Mouse (Mus musculus) midbrain, embryonic 15.5 days (tissue): ENCODE results near the gene Sbf1. TPM values are rescaled to one million over a fixed set of nuclear protein-coding genes. Genes with fewer than 3 reads are reported as not detected.
A peak's percentile ranks its signal among the peaks of the same experiment; 100 is the strongest.

Experiments used
- ATAC-seq: fragments of 200-750 bp; cut with Nextera tagmentation; replicated peaks from 2 replicates; pipeline ENCODE4 v1.8.0; 2017; ENCODE audit warnings: moderate TSS enrichment
- H3K27ac ChIP-seq: fragments of 300-500 bp; sonication (generic); 2 replicates; pipeline ENCODE4 v1.5.1; 2015; ENCODE audit warnings: mild to moderate bottlenecking, inconsistent platforms
- H3K27me3 ChIP-seq: fragments of 300-500 bp; sonication (generic); replicated peaks from 2 replicates; pipeline ENCODE4 v1.6.1; 2015; ENCODE audit warnings: inconsistent platforms
- H3K36me3 ChIP-seq: fragments of 300-500 bp; sonication (generic); replicated peaks from 2 replicates; pipeline ENCODE4 v1.6.1; 2015; ENCODE audit warnings: inconsistent platforms
- H3K4me1 ChIP-seq: fragments of 300-500 bp; sonication (generic); 2 replicates; pipeline ENCODE4 v1.6.1; 2015; ENCODE audit warnings: inconsistent platforms
- H3K4me2 ChIP-seq: fragments of 300-500 bp; sonication (generic); 2 replicates; pipeline ENCODE4 v1.6.1; 2015; ENCODE audit warnings: inconsistent platforms, mild to moderate bottlenecking, moderate library complexity
- H3K4me3 ChIP-seq: fragments of 300-500 bp; sonication (generic); 2 replicates; pipeline ENCODE4 v1.5.1; 2015; ENCODE audit warnings: mild to moderate bottlenecking, inconsistent platforms
- H3K9ac ChIP-seq: fragments of 300-500 bp; sonication (generic); 2 replicates; pipeline ENCODE4 v1.6.1; 2015; ENCODE audit warnings: mild to moderate bottlenecking, inconsistent platforms
- H3K9me3 ChIP-seq: fragments of 300-500 bp; sonication (generic); 2 replicates; pipeline ENCODE4 v1.6.1; 2016; ENCODE audit warnings: inconsistent platforms
- WGBS: fragments of 180-500 bp; shearing (Covaris S2); methylation state at CpG from one replicate; pipeline ENCODE4 v1.1.7; 2015; ENCODE audit warnings: mixed read lengths; 5-methylcytosine and 5-hydroxymethylcytosine counted together
- microRNA-seq: library from miRNA; unstranded; fragments of <30 nt; microRNA quantifications from one replicate; pipeline ENCODE4, GENCODE M21; 2016
- polyA plus RNA-seq: library from polyadenylated mRNA; unstranded; fragments of >200 nt; fragmentation: Nextera tagmentation; extraction: Ambion mirVana; gene quantifications from 2 replicates; pipeline ENCODE4 v1.2.1, GENCODE M21; 2015

The Sbf1 gene
- polyA plus RNA-seq, 1 experiment from 2014 or later = 112 TPM

DNA sequence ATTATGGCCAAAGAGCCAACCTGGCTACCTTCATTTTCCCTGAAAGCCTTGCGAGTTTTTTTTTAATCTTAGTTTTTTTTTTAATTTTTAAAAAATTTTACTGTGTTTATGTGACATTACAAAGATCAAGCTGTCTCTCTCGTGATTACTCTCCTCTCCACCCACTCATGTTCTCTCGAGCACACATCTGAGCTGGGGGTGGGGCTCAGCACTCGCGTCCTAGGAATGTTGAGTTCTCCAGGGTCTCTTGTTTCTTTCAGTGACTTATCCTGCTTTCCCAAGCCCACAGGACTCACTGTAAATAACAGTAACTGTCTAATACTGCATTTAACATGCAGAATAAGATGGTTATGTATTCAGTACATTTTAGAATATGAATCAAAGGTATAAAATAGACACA, 50.6 kb downstream of the Sbf1 start:
- WGBS = 85% methylated on average over 5 of the region's 5 CpGs
- Histone ChIP-seq H3K27me3 (no peaks in the 10 kb centered on the region), H3K9me3 (no peaks in the 10 kb centered on the region), H3K27ac (no peak overlapping the region), H3K9ac (no peak overlapping the region), H3K36me3 (peaks cover 45% of the 10 kb centered on the region), H3K4me2 (no peak overlapping the region), H3K4me3 (no peak overlapping the region), H3K4me1 (no peaks in the 10 kb centered on the region)
- no peak for ATAC-seq

DNA sequence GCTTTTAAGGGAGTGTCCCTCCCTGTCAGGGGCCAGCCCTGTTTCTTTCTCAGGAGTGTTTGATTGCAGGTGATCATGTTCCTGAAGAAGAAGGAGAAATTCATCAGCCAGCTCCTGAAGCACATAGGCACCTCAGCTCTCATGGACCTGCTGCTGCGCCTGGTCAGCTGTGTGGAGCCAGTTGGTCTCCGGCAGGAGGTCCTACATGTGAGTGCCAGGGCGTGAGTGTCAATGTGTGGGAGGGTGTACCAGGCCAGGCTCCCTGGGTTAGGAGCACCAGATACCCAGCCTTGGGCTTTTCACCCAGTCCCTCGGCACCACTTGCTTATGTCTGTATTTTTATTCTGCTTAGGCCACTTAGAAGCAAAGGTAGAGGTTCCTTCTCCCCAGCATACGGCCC, 56.1 kb downstream of the Sbf1 start:
- H3K4me2 ChIP-seq = no peak overlapping the region
- H3K9me3 ChIP-seq = no peaks in the 10 kb centered on the region
- WGBS = 98% methylated on average over 5 of the region's 5 CpGs
- H3K36me3 ChIP-seq = peaks cover 32% of the 10 kb centered on the region
- ATAC-seq = no peak
- H3K27me3 ChIP-seq = no peaks in the 10 kb centered on the region
- peaks cover 7% of the 10 kb centered on the region; the same call in 1 of the 2 replicates for H3K4me1 ChIP-seq
- no peak overlapping the region for H3K27ac ChIP-seq
- H3K9ac ChIP-seq = no peak overlapping the region
- H3K4me3 ChIP-seq = no peak overlapping the region

DNA sequence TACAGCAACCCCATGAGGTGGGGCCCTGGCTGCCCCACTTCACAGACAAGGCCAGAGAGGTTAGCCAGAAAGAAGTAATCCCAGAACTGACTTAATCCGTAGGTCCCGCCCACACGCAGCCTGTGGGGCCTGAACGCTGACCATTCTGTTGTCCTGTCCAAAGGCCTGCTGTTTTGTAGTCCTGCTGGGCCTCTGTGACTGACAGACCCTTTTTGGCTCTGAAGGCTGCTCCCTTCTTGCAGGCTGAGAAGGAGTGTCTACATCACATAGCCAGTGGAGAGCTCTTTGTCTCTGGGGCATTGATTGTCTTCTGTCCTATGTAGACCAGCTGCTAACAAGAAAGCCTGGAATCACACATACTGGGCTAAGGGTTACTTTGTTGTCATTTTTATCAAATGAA, 59.8 kb downstream of the Sbf1 start:
- H3K27ac ChIP-seq = peak overlapping the region; percentile 32; the same call in 1 of the 2 replicates

DNA sequence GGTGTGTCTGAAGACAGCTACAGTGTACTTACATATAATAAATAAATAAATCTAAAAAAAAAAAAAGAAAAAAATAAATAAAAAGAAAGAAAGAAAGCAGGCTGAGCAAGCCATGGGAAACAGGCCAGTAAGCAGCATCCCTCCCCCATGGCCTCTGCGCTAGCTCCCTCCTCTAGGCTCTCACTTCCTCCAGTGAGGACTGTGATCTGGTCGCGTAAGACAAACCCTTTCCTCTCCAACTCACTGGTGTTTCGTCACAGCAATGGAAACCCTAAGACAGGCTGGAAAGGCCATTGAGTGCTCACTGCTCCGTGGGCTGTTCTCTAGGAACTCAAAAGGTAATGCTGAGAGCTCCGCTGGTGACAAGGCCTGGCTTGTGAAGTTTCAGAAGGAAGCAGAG, 66.0 kb downstream of the Sbf1 start:
- no peak for ATAC-seq
- Histone ChIP-seq H3K4me3 (no peak overlapping the region), H3K36me3 (peaks cover 14% of the 10 kb centered on the region; the same call in 1 of the 2 replicates), H3K4me1 (no peaks in the 10 kb centered on the region), H3K27ac (no peak overlapping the region), H3K9me3 (no peaks in the 10 kb centered on the region), H3K27me3 (no peaks in the 10 kb centered on the region), H3K4me2 (no peak overlapping the region), H3K9ac (no peak overlapping the region)
- 95% methylated on average over 6 of the region's 6 CpGs for WGBS

More for the DNA sequence above, 59.8 kb downstream of the Sbf1 start:
- ATAC-seq = no peak
- H3K36me3 ChIP-seq = peaks cover 19% of the 10 kb centered on the region; the same call in 1 of the 2 replicates
- H3K4me3 ChIP-seq = no peak overlapping the region
- H3K4me1 ChIP-seq = peaks cover 7% of the 10 kb centered on the region; the same call in 1 of the 2 replicates
- H3K9ac ChIP-seq = no peak overlapping the region
- 17% methylated on average over 4 of the region's 4 CpGs for WGBS
- H3K4me2 ChIP-seq = no peak overlapping the region
- no peaks in the 10 kb centered on the region for H3K9me3 ChIP-seq
- H3K27me3 ChIP-seq = no peaks in the 10 kb centered on the region

DNA sequence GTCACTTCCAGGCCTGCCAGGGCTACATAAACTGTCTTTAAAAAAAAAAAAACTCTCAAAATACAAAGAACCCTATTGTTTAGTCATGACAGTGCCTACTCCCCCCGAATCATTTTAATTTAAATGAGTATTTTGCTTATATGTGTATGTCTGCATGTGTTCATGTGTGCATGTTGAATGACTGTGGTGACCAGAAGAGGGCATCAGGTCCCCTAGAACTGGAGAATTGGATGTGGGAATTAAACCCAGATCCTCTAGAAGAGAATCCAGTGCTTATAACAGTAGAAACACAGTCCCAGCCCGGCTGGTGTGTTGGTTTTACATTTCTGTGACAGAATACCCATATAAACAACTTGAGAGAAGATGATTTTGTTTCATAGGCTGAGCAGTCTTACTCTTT, 74.1 kb downstream of the Sbf1 start:
- H3K4me2 ChIP-seq = no peak overlapping the region
- no peaks in the 10 kb centered on the region for H3K27me3 ChIP-seq
- no peak for ATAC-seq
- WGBS = 72% methylated on average over 2 of the region's 2 CpGs
- H3K9ac ChIP-seq = no peak overlapping the region
- H3K36me3 ChIP-seq = peaks cover 24% of the 10 kb centered on the region
- H3K4me1 ChIP-seq = no peaks in the 10 kb centered on the region
- no peak overlapping the region for H3K4me3 ChIP-seq
- no peaks in the 10 kb centered on the region for H3K9me3 ChIP-seq
- no peak overlapping the region for H3K27ac ChIP-seq

DNA sequence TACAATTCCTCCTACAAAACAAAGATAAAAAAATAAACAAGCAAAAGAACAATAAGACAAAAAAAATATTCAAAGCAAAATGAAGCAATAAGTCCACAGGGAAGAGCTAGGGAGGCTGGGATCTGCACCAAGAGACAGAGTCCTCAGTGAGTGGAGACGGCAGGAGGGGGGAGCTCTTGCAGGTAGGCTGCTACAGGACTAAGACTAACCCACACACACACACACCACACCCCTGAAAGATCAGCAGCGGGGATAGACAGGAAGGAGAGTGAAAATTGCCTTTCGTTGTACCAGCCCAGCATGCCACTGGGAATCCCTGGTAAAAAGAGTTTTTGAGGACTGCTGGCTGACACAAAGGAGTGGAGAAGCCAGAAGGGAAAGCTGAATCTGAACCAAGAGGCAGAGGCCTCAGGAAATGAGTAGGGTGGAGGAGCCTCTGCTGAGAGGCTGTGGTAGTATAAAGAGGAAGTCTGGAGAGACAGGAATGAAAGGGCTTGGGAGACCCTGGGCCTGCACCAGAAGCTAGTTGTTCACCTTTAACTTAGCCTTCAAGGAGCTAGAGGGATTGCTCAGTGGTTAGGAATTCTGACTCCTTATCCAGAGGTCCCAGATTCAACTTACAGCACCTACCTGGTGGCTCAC, 75.2 kb downstream of the Sbf1 start:
- no peak overlapping the region for H3K9ac ChIP-seq
- H3K4me3 ChIP-seq = no peak overlapping the region
- no peak overlapping the region for H3K27ac ChIP-seq
- ATAC-seq = no peak
- WGBS = 84% methylated on average over 3 of the region's 3 CpGs
- H3K4me2 ChIP-seq = no peak overlapping the region
- H3K9me3 ChIP-seq = no peaks in the 10 kb centered on the region
- peaks cover 24% of the 10 kb centered on the region for H3K36me3 ChIP-seq
- H3K27me3 ChIP-seq = no peaks in the 10 kb centered on the region
- H3K4me1 ChIP-seq = no peaks in the 10 kb centered on the region

Small RNA genes within 50 kb of the gene (microRNA-seq; reads per million reads assigned to microRNA genes)
- gene Mir6959 = not detected

Other genes with a start within 250 kb of the Sbf1 start
- gene Trabd, start 240.2 kb downstream of the Sbf1 start, polyA plus RNA-seq = 39.3 and 40.2 TPM in 2 replicates
- 20.4 and 22.4 TPM in 2 replicates for gene Selenoo, start 226.2 kb downstream of the Sbf1 start, polyA plus RNA-seq
- gene Tubgcp6, start 192.2 kb downstream of the Sbf1 start, polyA plus RNA-seq = 20.1 and 21.2 TPM in 2 replicates
- gene Hdac10, start 186.6 kb downstream of the Sbf1 start, polyA plus RNA-seq = 27.0 and 31.4 TPM in 2 replicates
- gene Mapk12, start 174.6 kb downstream of the Sbf1 start, polyA plus RNA-seq = 4.0 and 5.1 TPM in 2 replicates
- 30.8 and 32.5 TPM in 2 replicates for gene Mapk11, start 165.7 kb downstream of the Sbf1 start, polyA plus RNA-seq
- gene Plxnb2, start 134.5 kb downstream of the Sbf1 start, polyA plus RNA-seq = 101 and 108 TPM in 2 replicates
- 117 and 123 TPM in 2 replicates for gene Dennd6b, start 118.8 kb downstream of the Sbf1 start, polyA plus RNA-seq
- 83.2 and 89.8 TPM in 2 replicates for gene Ppp6r2, start 103.8 kb downstream of the Sbf1 start, polyA plus RNA-seq
- not detected in 2 replicates for gene Adm2, start 7.4 kb upstream of the Sbf1 start, polyA plus RNA-seq
- not detected in 2 replicates for gene Miox, start 19.1 kb upstream of the Sbf1 start, polyA plus RNA-seq
- gene Lmf2, start 40.3 kb upstream of the Sbf1 start, polyA plus RNA-seq = 30.5 and 35.0 TPM in 2 replicates
- 115 and 121 TPM in 2 replicates for gene Ncaph2, start 40.4 kb upstream of the Sbf1 start, polyA plus RNA-seq
- 15.7 and 15.8 TPM in 2 replicates for gene Sco2, start 58.5 kb upstream of the Sbf1 start, polyA plus RNA-seq
- 2.1 and 2.7 TPM in 2 replicates for gene Tymp, start 61.7 kb upstream of the Sbf1 start, polyA plus RNA-seq
- 3.4 and 4.3 TPM in 2 replicates for gene Odf3b, start 64.0 kb upstream of the Sbf1 start, polyA plus RNA-seq
- gene Klhdc7b, start 69.6 kb upstream of the Sbf1 start, polyA plus RNA-seq = 0.05 TPM in 1 of 2 replicates, not detected in the other
- not detected in 2 replicates for gene Syce3, start 95.2 kb upstream of the Sbf1 start, polyA plus RNA-seq
- 1.2 and 1.8 TPM in 2 replicates for gene Cpt1b, start 110.6 kb upstream of the Sbf1 start, polyA plus RNA-seq
- gene C730034F03Rik, start 114.3 kb upstream of the Sbf1 start, polyA plus RNA-seq = 7.3 and 8.2 TPM in 2 replicates
- gene Gm44502, start 114.4 kb upstream of the Sbf1 start, polyA plus RNA-seq = not detected in 2 replicates
- 91.8 and 92.3 TPM in 2 replicates for gene Chkb, start 114.6 kb upstream of the Sbf1 start, polyA plus RNA-seq
- gene Mapk8ip2, start 138.6 kb upstream of the Sbf1 start, polyA plus RNA-seq = 84.8 and 88.5 TPM in 2 replicates
- 31.9 and 32.3 TPM in 2 replicates for gene Arsa, start 162.1 kb upstream of the Sbf1 start, polyA plus RNA-seq
- 16.0 and 16.9 TPM in 2 replicates for gene Shank3, start 184.3 kb upstream of the Sbf1 start, polyA plus RNA-seq